Mouse (Mus musculus): ENCODE measurements around the gene Nfil3.

The Nfil3 gene

GRCm38 (mm10) chr13:52929209-52930171, 51.4 kb downstream of the Nfil3 start, which contains the start of gene Auh:
TSS of gene Auh (minus strand) at chr13:52929681.
- peak; percentile 92 to 93 for DNase-seq

GRCm38 (mm10) chr13:52928392-52928791, 52.5 kb downstream of the Nfil3 start:
- DNase-seq = no peak

GRCm38 (mm10) chr13:52924457-52924856, 56.4 kb downstream of the Nfil3 start:
- DNase-seq = no peak

DNA sequence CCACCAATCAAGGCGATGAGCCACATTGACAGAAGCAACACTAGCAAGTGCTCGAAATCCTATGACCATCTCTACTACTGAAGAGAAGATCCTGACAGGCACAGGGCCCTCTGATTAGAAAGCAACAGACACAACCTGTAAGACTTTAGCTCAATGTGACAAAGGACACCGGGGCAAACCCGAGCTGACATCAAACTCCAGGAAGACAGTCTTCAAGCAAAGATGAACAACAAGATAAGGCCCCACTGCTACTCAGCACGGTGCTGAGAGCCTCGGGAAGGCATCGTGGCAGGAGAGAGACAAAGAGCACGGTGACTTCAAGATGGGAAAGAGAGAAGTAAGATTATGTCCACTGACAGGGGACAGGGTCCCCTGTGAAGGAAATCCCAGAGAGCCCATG, 58.9 kb downstream of the Nfil3 start:
- no peak for DNase-seq

- peak; percentile 22 to 23 for DNase-seq
These were observed 59.6 kb downstream of the Nfil3 start for GRCm38 (mm10) chr13:52921065-52921825.

- no peak for DNase-seq
These were observed 61.0 kb downstream of the Nfil3 start for GRCm38 (mm10) chr13:52919790-52920352.

GRCm38 (mm10) chr13:52918333-52918732, 62.5 kb downstream of the Nfil3 start:
- DNase-seq = no peak
